Comparison of ENCODE assay signal across 23 mouse cellular contexts in genomic region chr5:20007246-20007645, GRCm38 (mm10).
DNase-seq lines count a peak whose midpoint lies in the region; ATAC-seq and TF ChIP-seq lines count a peak whose summit lies in the region.
"Had no signal": no experiment of that assay in that cellular context is flagged by ENCODE, and none has a peak within 500 bp of the region (broad histone marks: within the 10 kb centered on the region; RNA-seq: fewer than 3 reads in every experiment).

No protein-coding gene starts in this region.

- no peak overlapping the region for H3K9ac ChIP-seq in midbrain, embryonic 14.5 days (replicated peaks; ENCODE audit: low read length)

- no peaks in the 10 kb centered on the region for H3K4me1 ChIP-seq in midbrain, embryonic 14.5 days (ENCODE audit: control insufficient read depth, insufficient read depth, low read length)

- no peaks in the 10 kb centered on the region for H3K9me3 ChIP-seq in midbrain, embryonic 14.5 days (ENCODE audit: control insufficient read depth, low read length)
- H3K9me3 ChIP-seq: G1E had no signal

- H3K36me3 ChIP-seq in midbrain, embryonic 14.5 days (ENCODE audit: control insufficient read depth, insufficient read depth, low read length): no peaks in the 10 kb centered on the region
- H3K36me3 ChIP-seq: G1E had no signal

- H3K4me3 ChIP-seq in layer of hippocampus, adult 2 months: no peak overlapping the region
- H3K4me3 ChIP-seq in midbrain, embryonic 14.5 days (replicated peaks; ENCODE audit: low read depth, low read length): no peak overlapping the region

- intact Hi-C loops in heart, postnatal 36 days (cut with DNase I): no loop called here

- peak overlapping the region; percentile 72 for H3K27ac ChIP-seq in layer of hippocampus, adult 2 months
- H3K27ac ChIP-seq in midbrain, embryonic 14.5 days (replicated peaks; ENCODE audit: low read depth, low read length): no peak overlapping the region

- TF ChIP-seq CTCF in layer of hippocampus, adult 2 months (conservative IDR thresholded peaks at IDR 0.05): no peak

- no peaks in the 10 kb centered on the region for H3K27me3 ChIP-seq in midbrain, embryonic 14.5 days (ENCODE audit: control insufficient read depth, insufficient read depth, low read length)
- H3K27me3 ChIP-seq: CH12.LX, Patski had no signal

- WGBS in midbrain, embryonic 14.5 days: 92% methylated on average over 8 of the region's 8 CpGs

- no peak overlapping the region for H3K4me2 ChIP-seq in midbrain, embryonic 14.5 days (ENCODE audit: low read length)

- no peak for DNase-seq in layer of hippocampus, adult 2 months (ENCODE audit: low spot score in 2 of 2)
- no peak for DNase-seq in layer of hippocampus, adult 18-20 months (ENCODE audit: low spot score in 2 of 2)
- peak; percentile 27 for DNase-seq in Muller cell, postnatal 12 days (ENCODE audit: inconsistent ontology term)
- peak; percentile 71 for DNase-seq in retina, embryonic 14.5 days (ENCODE audit: low spot score)
- DNase-seq in retina, postnatal 1 day: peak; percentile 73
- no peak for DNase-seq in midbrain, embryonic 14.5 days
- no peak for DNase-seq in heart, postnatal 36 days
- DNase-seq in testis, postnatal 14 days (ENCODE audit: low spot score): no peak
- DNase-seq: adrenal gland, adult 2 months; adrenal gland, adult 8-10 months; adrenal gland, postnatal 10 days; adrenal gland, postnatal 14 days; adrenal gland, postnatal 25 days; adrenal gland, postnatal 36 days; B cell, adult 2 months; cerebellum, adult 11 months; cerebellum, adult 11-12 months; cerebellum, adult 18-20 months had no signal

- no peak for ATAC-seq in midbrain, embryonic 14.5 days (ENCODE audit: low FRiP score, low TSS enrichment)
- ATAC-seq: activated CD4-positive, CD25-positive, alpha-beta regulatory T cell, adult 4 months; CD4-positive, CD25-positive, alpha-beta regulatory T cell, adult 4 months; Patski had no signal

Comparison
In these comparisons a context has a peak if more than half of its experiments do, and no peak if none do; other contexts are left out.
1. DNase-seq: peak in Muller cell, postnatal 12 days (single experiment), retina, embryonic 14.5 days (single experiment) and retina, postnatal 1 day (single experiment); none in layer of hippocampus, adult 2 months (0 of 2), layer of hippocampus, adult 18-20 months (0 of 2), midbrain, embryonic 14.5 days (single experiment), heart, postnatal 36 days (0 of 2) and testis, postnatal 14 days (single experiment).